Mouse (Mus musculus) heart, embryonic 12.5 days (tissue): ENCODE data around the gene Mettl6. TPM values are rescaled to one million over a fixed set of nuclear protein-coding genes. Genes with fewer than 3 reads are reported as not detected.

Experiments
- ATAC-seq: fragments of 200-750 bp; cut with Nextera tagmentation; 2 replicates; pipeline ENCODE4 v1.8.0; 2017; ENCODE audit warnings: moderate TSS enrichment, moderate library complexity; ENCODE audit not compliant: insufficient number of reproducible peaks, low FRiP score
- H3K27ac ChIP-seq: fragments of 300-500 bp; sonication (generic); 2 replicates; pipeline ENCODE4 v1.5.1; 2016; ENCODE audit warnings: mild to moderate bottlenecking, moderate library complexity; ENCODE audit not compliant: poor library complexity, severe bottlenecking
- H3K27me3 ChIP-seq: fragments of 300-500 bp; sonication (generic); replicated peaks from 2 replicates; pipeline ENCODE4 v1.6.1; 2016; ENCODE audit warnings: mild to moderate bottlenecking, moderate library complexity
- H3K36me3 ChIP-seq: fragments of 300-500 bp; sonication (generic); 2 replicates; pipeline ENCODE4 v1.6.1; 2016; ENCODE audit warnings: mild to moderate bottlenecking, moderate library complexity
- H3K4me1 ChIP-seq: fragments of 300-500 bp; sonication (generic); replicated peaks from 2 replicates; pipeline ENCODE4 v1.6.1; 2016; ENCODE audit warnings: mild to moderate bottlenecking
- H3K4me2 ChIP-seq: fragments of 300-500 bp; sonication (generic); 2 replicates; pipeline ENCODE4 v1.6.1; 2016; ENCODE audit warnings: mild to moderate bottlenecking, moderate library complexity
- H3K4me3 ChIP-seq: fragments of 300-500 bp; sonication (generic); 2 replicates; pipeline ENCODE4 v1.5.1; 2016; ENCODE audit warnings: mild to moderate bottlenecking
- H3K9ac ChIP-seq: fragments of 300-500 bp; sonication (generic); 2 replicates; pipeline ENCODE4 v1.6.1; 2016; ENCODE audit warnings: mild to moderate bottlenecking, moderate library complexity
- H3K9me3 ChIP-seq: fragments of 300-500 bp; sonication (generic); replicated peaks from 2 replicates; pipeline ENCODE4 v1.6.1; 2016; ENCODE audit warnings: mild to moderate bottlenecking, moderate library complexity
- WGBS: fragments of 180-500 bp; shearing (Covaris S2); methylation state at CpG from one replicate; pipeline ENCODE4 v1.1.7; 2016; 5-methylcytosine and 5-hydroxymethylcytosine counted together
- polyA plus RNA-seq: library from polyadenylated mRNA; unstranded; fragments of >200 nt; fragmentation: Nextera tagmentation; extraction: Ambion mirVana; gene quantifications from 2 replicates; pipeline ENCODE4 v1.2.1, GENCODE M21; 2016

Gene Mettl6
- polyA plus RNA-seq, 1 experiment from 2014 or later = 46.4 TPM

- Histone ChIP-seq H3K9ac (no peak overlapping the region), H3K27ac (no peak overlapping the region), H3K4me3 (no peak overlapping the region), H3K9me3 (no peaks in the 10 kb centered on the region), H3K4me1 (no peaks in the 10 kb centered on the region; the same call in none of the 2 replicates), H3K36me3 (no peaks in the 10 kb centered on the region), H3K27me3 (no peaks in the 10 kb centered on the region), H3K4me2 (no peak overlapping the region)
- 65% methylated on average over 6 of the region's 6 CpGs for WGBS
- ATAC-seq = no peak
Observed at GRCm38 (mm10) chr14:31443616-31444015, 51.2 kb downstream of the Mettl6 start.

GRCm38 (mm10) chr14:31440725-31441124 is 54.1 kb downstream of the Mettl6 start:
- H3K27ac ChIP-seq = no peak overlapping the region
- no peaks in the 10 kb centered on the region for H3K9me3 ChIP-seq
- no peaks in the 10 kb centered on the region for H3K36me3 ChIP-seq
- H3K4me3 ChIP-seq = no peak overlapping the region
- H3K4me2 ChIP-seq = no peak overlapping the region
- WGBS = 87% methylated on average over 6 of the region's 6 CpGs
- no peak overlapping the region for H3K9ac ChIP-seq
- no peaks in the 10 kb centered on the region for H3K27me3 ChIP-seq
- ATAC-seq = no peak
- peaks cover 14% of the 10 kb centered on the region for H3K4me1 ChIP-seq

DNA sequence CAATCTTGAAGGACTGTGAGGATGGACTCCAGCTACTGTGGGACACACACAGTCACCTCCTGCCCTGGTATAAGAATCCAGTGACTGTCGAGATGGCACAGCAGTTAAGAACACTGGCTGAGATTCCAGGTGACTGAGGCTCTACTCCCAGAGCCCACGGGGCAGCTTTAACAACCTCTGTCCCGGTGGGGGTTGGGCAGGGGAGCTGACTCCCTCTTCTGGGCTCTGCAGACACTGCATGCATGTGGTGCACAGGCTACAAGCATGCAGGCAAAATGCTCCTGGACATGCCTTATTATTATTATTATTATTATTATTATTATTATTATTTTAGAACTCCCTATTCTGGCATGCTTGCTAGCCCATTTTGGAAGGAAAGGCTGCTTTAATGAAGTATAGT is 54.6 kb downstream of the Mettl6 start:
- WGBS = 23% methylated on average over 3 of the region's 3 CpGs
- no peak overlapping the region for H3K4me3 ChIP-seq
- peaks cover 17% of the 10 kb centered on the region for H3K4me1 ChIP-seq
- H3K27me3 ChIP-seq = no peaks in the 10 kb centered on the region
- no peaks in the 10 kb centered on the region for H3K36me3 ChIP-seq
- H3K4me2 ChIP-seq = no peak overlapping the region
- H3K9ac ChIP-seq = no peak overlapping the region
- no peaks in the 10 kb centered on the region for H3K9me3 ChIP-seq
- ATAC-seq = no peak
- H3K27ac ChIP-seq = no peak overlapping the region

- 73% methylated on average over 11 of the region's 11 CpGs for WGBS
Observed at GRCm38 (mm10) chr14:31439279-31439678, 55.6 kb downstream of the Mettl6 start.

GRCm38 (mm10) chr14:31437826-31438529 is 56.9 kb downstream of the Mettl6 start:
- peaks cover 30% of the 10 kb centered on the region for H3K4me1 ChIP-seq
- no peaks in the 10 kb centered on the region for H3K36me3 ChIP-seq
- H3K4me3 ChIP-seq = no peak overlapping the region
- WGBS = 55% methylated on average over 8 of the region's 8 CpGs
- H3K9ac ChIP-seq = no peak overlapping the region
- H3K9me3 ChIP-seq = no peaks in the 10 kb centered on the region
- no peak for ATAC-seq
- H3K4me2 ChIP-seq = no peak overlapping the region
- no peak overlapping the region for H3K27ac ChIP-seq
- H3K27me3 ChIP-seq = no peaks in the 10 kb centered on the region

More at GRCm38 (mm10) chr14:31439279-31439678, 55.6 kb downstream of the Mettl6 start:
- peaks cover 20% of the 10 kb centered on the region for H3K4me1 ChIP-seq
- no peaks in the 10 kb centered on the region for H3K9me3 ChIP-seq
- no peak for ATAC-seq
- H3K27me3 ChIP-seq = no peaks in the 10 kb centered on the region
- no peak overlapping the region for H3K27ac ChIP-seq
- H3K4me2 ChIP-seq = no peak overlapping the region
- no peaks in the 10 kb centered on the region for H3K36me3 ChIP-seq
- H3K9ac ChIP-seq = no peak overlapping the region
- no peak overlapping the region for H3K4me3 ChIP-seq

GRCm38 (mm10) chr14:31435930-31436693 is 58.7 kb downstream of the Mettl6 start, which contains the start of gene Sh3bp5:
Gene Sh3bp5 (minus strand): TSS chr14:31436078.
- H3K4me1 ChIP-seq = peaks cover 46% of the 10 kb centered on the region
- 9% methylated on average over 49 of the region's 49 CpGs for WGBS

DNA sequence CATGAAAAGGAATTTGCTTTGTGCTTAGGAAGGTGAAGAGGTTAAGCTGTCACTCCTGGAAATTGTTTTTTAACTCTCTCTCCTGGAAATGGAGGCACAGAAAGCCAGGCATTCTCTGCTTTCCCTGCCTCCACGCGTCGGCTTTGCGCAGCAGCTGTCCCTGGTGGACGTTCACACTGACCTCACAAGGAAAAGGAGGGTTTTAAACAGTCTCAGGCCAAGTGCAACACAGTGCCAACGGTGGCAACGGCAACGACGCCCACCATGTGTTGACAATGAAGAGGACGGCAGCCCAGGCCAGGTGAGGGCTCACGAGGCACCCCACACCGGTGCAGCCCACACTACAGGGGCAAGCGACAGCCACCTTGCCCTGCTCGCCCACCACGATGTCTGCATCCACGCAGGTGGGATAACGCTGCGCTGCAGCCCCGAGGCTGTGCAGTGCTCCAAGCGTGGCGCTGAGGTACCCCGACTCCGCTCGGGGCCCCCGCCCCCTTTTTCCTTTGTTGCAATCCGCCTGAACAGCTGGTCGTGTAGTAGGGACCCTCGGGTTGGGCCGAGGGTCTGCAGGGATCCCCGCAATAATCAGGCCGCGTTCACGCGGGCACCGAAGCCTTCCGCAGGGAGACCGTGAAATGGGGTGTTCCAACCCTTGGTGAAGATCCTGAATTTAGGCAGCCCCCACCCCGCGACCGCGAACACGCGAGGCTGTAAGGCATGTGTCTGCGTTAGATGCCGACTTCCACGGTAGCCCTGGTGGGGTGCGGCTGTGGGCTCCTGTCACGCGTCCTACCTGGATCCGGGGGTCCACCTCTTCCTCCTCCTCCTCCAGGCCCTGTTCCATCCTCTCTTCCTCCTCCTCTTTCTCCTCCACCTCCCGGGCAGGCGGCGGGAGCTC is 59.6 kb downstream of the Mettl6 start:
- peaks cover 49% of the 10 kb centered on the region for H3K4me1 ChIP-seq
- 1% methylated on average over 53 of the region's 53 CpGs for WGBS
- H3K9ac ChIP-seq = peak overlapping the region; percentile 90
- no peaks in the 10 kb centered on the region for H3K27me3 ChIP-seq
- peak overlapping the region; percentile 93 for H3K4me2 ChIP-seq
- H3K9me3 ChIP-seq = no peaks in the 10 kb centered on the region
- no peaks in the 10 kb centered on the region for H3K36me3 ChIP-seq
- peak overlapping the region; percentile 87 for H3K4me3 ChIP-seq
- H3K27ac ChIP-seq = peak overlapping the region; percentile 46; the same call in 1 of the 2 replicates
- peak; percentile 33 for ATAC-seq

More at GRCm38 (mm10) chr14:31435930-31436693, 58.7 kb downstream of the Mettl6 start, which contains the start of gene Sh3bp5:
- peak within 1 kb of the TSS; percentile 87 for H3K4me3 ChIP-seq
- H3K4me2 ChIP-seq = peak within 1 kb of the TSS; percentile 93
- peak within 1 kb of the TSS; percentile 46; the same call in 1 of the 2 replicates for H3K27ac ChIP-seq
- H3K36me3 ChIP-seq = no peaks in the 10 kb centered on the region
- peak; percentile 89 for ATAC-seq
- H3K9ac ChIP-seq = peak within 1 kb of the TSS; percentile 90
- H3K27me3 ChIP-seq = no peaks in the 10 kb centered on the region
- no peaks in the 10 kb centered on the region for H3K9me3 ChIP-seq

DNA sequence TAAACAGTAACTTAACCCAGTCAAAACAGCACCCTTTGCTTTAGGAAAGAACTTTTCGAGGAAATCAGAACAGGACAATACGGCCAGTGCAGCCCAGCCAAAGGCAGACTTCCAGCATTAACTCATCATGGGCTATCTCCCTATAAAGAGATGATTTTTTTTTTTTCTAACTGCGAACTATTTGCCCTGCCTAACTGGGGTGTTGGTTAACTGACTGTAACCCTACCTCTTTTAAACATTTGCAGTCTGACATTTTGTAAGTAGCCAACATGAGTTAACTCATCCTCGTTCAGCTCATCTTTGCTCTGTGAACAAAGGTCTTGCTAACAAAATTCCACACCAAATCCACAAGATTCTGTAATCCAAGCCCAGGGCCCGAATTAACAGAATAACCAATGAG is 60.4 kb downstream of the Mettl6 start:
- H3K9me3 ChIP-seq = no peaks in the 10 kb centered on the region
- WGBS = 61% methylated on average over 5 of the region's 5 CpGs
- 0 out of 2 replicates have a peak overlapping the region, but pooled peaks have one; percentile 11 for H3K4me3 ChIP-seq
- no peaks in the 10 kb centered on the region for H3K36me3 ChIP-seq
- H3K4me2 ChIP-seq = peak overlapping the region; percentile 19; the same call in 1 of the 2 replicates
- no peaks in the 10 kb centered on the region for H3K27me3 ChIP-seq
- no peak overlapping the region for H3K27ac ChIP-seq
- H3K9ac ChIP-seq = no peak overlapping the region
- no peak for ATAC-seq
- peaks cover 50% of the 10 kb centered on the region for H3K4me1 ChIP-seq

- no peaks in the 10 kb centered on the region for H3K9me3 ChIP-seq
Observed at GRCm38 (mm10) chr14:31433851-31434360, 60.9 kb downstream of the Mettl6 start.

DNA sequence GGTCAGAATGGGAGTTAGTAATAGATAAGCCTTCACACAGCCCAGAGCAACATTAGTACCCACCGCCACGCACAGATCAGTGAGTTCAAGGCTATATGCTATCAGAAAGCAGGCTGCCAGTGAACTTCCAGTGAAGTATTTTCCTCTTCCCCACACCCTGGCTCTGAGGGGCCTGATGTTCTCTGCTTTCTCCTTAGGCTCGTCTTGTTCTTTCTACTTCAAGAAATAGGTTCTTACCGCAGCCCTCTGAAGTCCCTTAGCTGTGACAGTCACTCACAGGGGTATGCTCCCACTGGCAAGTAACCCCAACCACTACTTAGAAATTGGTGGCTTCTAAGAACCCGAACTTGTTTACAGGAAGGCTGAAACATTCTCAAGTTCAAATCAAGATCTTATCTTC is 61.7 kb downstream of the Mettl6 start:
- Histone ChIP-seq H3K4me2 (no peak overlapping the region), H3K4me1 (peaks cover 59% of the 10 kb centered on the region), H3K27me3 (no peaks in the 10 kb centered on the region), H3K4me3 (no peak overlapping the region), H3K36me3 (no peaks in the 10 kb centered on the region), H3K9me3 (no peaks in the 10 kb centered on the region), H3K27ac (no peak overlapping the region), H3K9ac (no peak overlapping the region)
- WGBS = 59% methylated on average over 5 of the region's 5 CpGs
- ATAC-seq = no peak

More at GRCm38 (mm10) chr14:31433851-31434360, 60.9 kb downstream of the Mettl6 start:
- Histone ChIP-seq H3K27ac (peak overlapping the region; percentile 37; the same call in 1 of the 2 replicates), H3K4me3 (peak overlapping the region; percentile 2; the same call in 1 of the 2 replicates), H3K36me3 (no peaks in the 10 kb centered on the region), H3K4me2 (peak overlapping the region; percentile 19), H3K4me1 (peaks cover 55% of the 10 kb centered on the region), H3K27me3 (no peaks in the 10 kb centered on the region), H3K9ac (0 out of 2 replicates have a peak overlapping the region, but pooled peaks have one; percentile 19)
- no peak for ATAC-seq
- 51% methylated on average over 7 of the region's 7 CpGs for WGBS
